10 mouse cellular contexts compared by ENCODE assay signal in the genomic region with DNA sequence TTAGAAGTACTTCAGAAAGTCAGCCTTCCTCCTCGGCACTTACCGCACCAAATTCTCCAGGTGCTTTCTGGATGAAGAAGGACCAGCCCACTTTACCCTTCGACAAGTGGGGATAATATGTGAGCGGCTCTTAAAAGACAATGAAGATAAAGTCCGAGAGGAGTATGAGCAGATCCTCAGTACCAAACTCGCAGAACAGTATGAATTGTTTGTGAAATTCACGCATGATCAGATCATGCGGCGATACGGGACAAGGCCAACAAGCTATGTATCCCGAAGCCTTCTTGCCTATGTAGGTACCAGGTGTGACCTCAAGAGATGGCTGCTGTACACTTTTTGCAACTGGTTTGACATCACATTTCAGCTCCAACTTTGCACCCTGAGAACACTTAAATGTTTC. TPM values are rescaled to one million over a fixed set of nuclear protein-coding genes. Genes with fewer than 3 reads are reported as not detected.
DNase-seq lines count a peak whose midpoint lies in the region; ATAC-seq and TF ChIP-seq lines count a peak whose summit lies in the region.
"Not testable (repeated sequence)": the region's sequence is repeated elsewhere in the genome, so short reads cannot be mapped to it uniquely, and the experiment has no call there.
"Had no signal": no experiment of that assay in that cellular context is flagged by ENCODE, and none has a peak within 500 bp of the region (broad histone marks: within the 10 kb centered on the region; RNA-seq: fewer than 3 reads in every experiment).

No protein-coding gene starts in this region.

- H3K4me1 ChIP-seq in forebrain, embryonic 11.5 days (replicated peaks; ENCODE audit: control insufficient read depth, insufficient read depth, low read length); heart, embryonic 11.5 days (ENCODE audit: control insufficient read depth, insufficient read depth, low read length); hindbrain, embryonic 12.5 days; intestine, postnatal 0 days (replicated peaks; ENCODE audit: control insufficient read depth, insufficient read depth, low read length); liver, embryonic 11.5 days (replicated peaks; ENCODE audit: control insufficient read depth, insufficient read depth, low read length); midbrain, embryonic 13.5 days (replicated peaks); stomach, embryonic 14.5 days (ENCODE audit: control insufficient read depth, insufficient read depth, low read length): not testable (repeated sequence)

- not testable (repeated sequence) for ATAC-seq in forebrain, embryonic 11.5 days (replicated peaks; ENCODE audit: low FRiP score); heart, embryonic 11.5 days (replicated peaks; ENCODE audit: insufficient number of reproducible peaks, low FRiP score, low TSS enrichment); hindbrain, embryonic 12.5 days (ENCODE audit: low FRiP score); intestine, postnatal 0 days; liver, embryonic 11.5 days (replicated peaks; ENCODE audit: low FRiP score); midbrain, embryonic 13.5 days; stomach, embryonic 14.5 days (ENCODE audit: insufficient number of reproducible peaks, insufficient read depth, low FRiP score, low read depth)

- H3K4me3 ChIP-seq in forebrain, embryonic 11.5 days (ENCODE audit: low read depth, low read length); hindbrain, embryonic 12.5 days; liver, embryonic 11.5 days (ENCODE audit: low read depth, low read length): not testable (repeated sequence)
- peak overlapping the region; percentile 28; the same call in 1 of the 2 replicates for H3K4me3 ChIP-seq in heart, embryonic 11.5 days (ENCODE audit: low read depth, low read length)
- peak overlapping the region; percentile 26 for H3K4me3 ChIP-seq in intestine, postnatal 0 days (ENCODE audit: low read depth, low read length)
- peak overlapping the region; percentile 27 for H3K4me3 ChIP-seq in midbrain, embryonic 13.5 days (replicated peaks)
- H3K4me3 ChIP-seq in stomach, embryonic 14.5 days (ENCODE audit: low read depth, low read length): peak overlapping the region; percentile 27; the same call in 1 of the 2 replicates

- TF ChIP-seq CTCF in intestine, postnatal 0 days (IDR thresholded peaks at IDR 0.05; ENCODE audit: low read depth): not testable (repeated sequence)

- H3K4me2 ChIP-seq in forebrain, embryonic 11.5 days (ENCODE audit: low read depth, low read length, severe bottlenecking): peak overlapping the region; percentile 46; the same call in 1 of the 2 replicates
- H3K4me2 ChIP-seq in heart, embryonic 11.5 days: peak overlapping the region; percentile 57
- peak overlapping the region; percentile 53; the same call in 1 of the 2 replicates for H3K4me2 ChIP-seq in hindbrain, embryonic 12.5 days (replicated peaks)
- peak overlapping the region; percentile 64 for H3K4me2 ChIP-seq in intestine, postnatal 0 days (replicated peaks; ENCODE audit: low read depth)
- H3K4me2 ChIP-seq in liver, embryonic 11.5 days: not testable (repeated sequence)
- H3K4me2 ChIP-seq in midbrain, embryonic 13.5 days (replicated peaks): peak overlapping the region; percentile 50
- H3K4me2 ChIP-seq in stomach, embryonic 14.5 days (replicated peaks; ENCODE audit: low read depth, low read length): peak overlapping the region; percentile 46

- H3K27ac ChIP-seq in forebrain, embryonic 11.5 days (ENCODE audit: low read depth, low read length); heart, embryonic 11.5 days (ENCODE audit: low read depth, low read length); hindbrain, embryonic 12.5 days; intestine, postnatal 0 days (ENCODE audit: low read depth, low read length); liver, embryonic 11.5 days (ENCODE audit: low read depth, low read length); midbrain, embryonic 13.5 days; stomach, embryonic 14.5 days (ENCODE audit: low read length): not testable (repeated sequence)

- not testable (repeated sequence) for H3K36me3 ChIP-seq in forebrain, embryonic 11.5 days (ENCODE audit: control insufficient read depth, insufficient read depth, low read length); heart, embryonic 11.5 days (ENCODE audit: control insufficient read depth, insufficient read depth, low read length); hindbrain, embryonic 12.5 days; intestine, postnatal 0 days (ENCODE audit: control insufficient read depth, insufficient read depth); liver, embryonic 11.5 days (ENCODE audit: control insufficient read depth, insufficient read depth, low read length); midbrain, embryonic 13.5 days; stomach, embryonic 14.5 days (ENCODE audit: control insufficient read depth, insufficient read depth, low read length)

- not testable (repeated sequence) for H3K9ac ChIP-seq in forebrain, embryonic 11.5 days (ENCODE audit: low read length); heart, embryonic 11.5 days (ENCODE audit: low read depth, low read length); hindbrain, embryonic 12.5 days; intestine, postnatal 0 days (ENCODE audit: low read depth, low read length); liver, embryonic 11.5 days (ENCODE audit: low read depth, low read length); midbrain, embryonic 13.5 days (replicated peaks); stomach, embryonic 14.5 days (replicated peaks; ENCODE audit: low read depth, low read length)

- DNase-seq in forebrain, embryonic 11.5 days (ENCODE audit: low spot score): not testable (repeated sequence)
- DNase-seq in liver, embryonic 11.5 days (ENCODE audit: low spot score): peak; percentile 26

- 6% methylated on average over 11 of the region's 11 CpGs for WGBS in forebrain, embryonic 11.5 days
- 23% methylated on average over 11 of the region's 11 CpGs for WGBS in heart, embryonic 11.5 days (ENCODE audit: insufficient replicate concordance)
- WGBS in hindbrain, embryonic 12.5 days: 10% methylated on average over 11 of the region's 11 CpGs
- 11% methylated on average over 11 of the region's 11 CpGs for WGBS in intestine, postnatal 0 days
- whole genome bisulfite sequencing in liver, embryonic 11.5 days: 12% methylated on average over 11 of the region's 11 CpGs
- WGBS in midbrain, embryonic 13.5 days: 7% methylated on average over 11 of the region's 11 CpGs
- WGBS in stomach, embryonic 14.5 days: 10% methylated on average over 11 of the region's 11 CpGs

- H3K9me3 ChIP-seq in forebrain, embryonic 11.5 days (ENCODE audit: control insufficient read depth, low read length); heart, embryonic 11.5 days (replicated peaks; ENCODE audit: control insufficient read depth, low read length); hindbrain, embryonic 12.5 days (replicated peaks); intestine, postnatal 0 days (ENCODE audit: control insufficient read depth); liver, embryonic 11.5 days (ENCODE audit: control insufficient read depth, low read length); midbrain, embryonic 13.5 days; stomach, embryonic 14.5 days (ENCODE audit: control insufficient read depth, low read depth, low read length): not testable (repeated sequence)

- H3K27me3 ChIP-seq in forebrain, embryonic 11.5 days (ENCODE audit: control insufficient read depth, insufficient read depth, low read length): peaks cover 36% of the 10 kb centered on the region
- H3K27me3 ChIP-seq in heart, embryonic 11.5 days (ENCODE audit: control insufficient read depth, insufficient read depth, low read length): peaks cover 63% of the 10 kb centered on the region
- H3K27me3 ChIP-seq in hindbrain, embryonic 12.5 days: peaks cover 89% of the 10 kb centered on the region
- peaks cover 30% of the 10 kb centered on the region for H3K27me3 ChIP-seq in intestine, postnatal 0 days (replicated peaks; ENCODE audit: control insufficient read depth, insufficient read depth, low read length)
- H3K27me3 ChIP-seq in liver, embryonic 11.5 days (replicated peaks; ENCODE audit: control insufficient read depth, insufficient read depth, low read length): peaks cover 62% of the 10 kb centered on the region
- peaks cover 80% of the 10 kb centered on the region for H3K27me3 ChIP-seq in midbrain, embryonic 13.5 days
- H3K27me3 ChIP-seq in stomach, embryonic 14.5 days (ENCODE audit: control insufficient read depth, insufficient read depth, low read length): peaks cover 17% of the 10 kb centered on the region; the same call in 1 of the 2 replicates

RNA-seq across cellular contexts. Expression of gene Gm8909, which starts 10.1 kb away (rescaled TPM):
- polyA plus RNA-seq in forebrain, embryonic 11.5 days (2014; fragmentation: Nextera tagmentation; extraction: Ambion mirVana): not detected in 2 replicates
- not detected in 2 replicates for polyA plus RNA-seq in heart, embryonic 11.5 days (2014; fragmentation: Nextera tagmentation; extraction: Ambion mirVana)
- not detected in 2 replicates for polyA plus RNA-seq in hindbrain, embryonic 12.5 days (2016; fragmentation: Nextera tagmentation; extraction: Ambion mirVana)
- polyA plus RNA-seq in intestine, postnatal 0 days (2015; fragmentation: Nextera tagmentation; extraction: Ambion mirVana): 28.7 and 31.1 TPM in 2 replicates
- polyA plus RNA-seq in liver, embryonic 11.5 days (2014; fragmentation: Nextera tagmentation; extraction: Ambion mirVana): 0.25 and 0.31 TPM in 2 replicates
- polyA plus RNA-seq in midbrain, embryonic 13.5 days (2015; fragmentation: Nextera tagmentation; extraction: Ambion mirVana): not detected in 2 replicates
- 2.0 and 3.0 TPM in 2 replicates for polyA plus RNA-seq in stomach, embryonic 14.5 days (2014; fragmentation: Nextera tagmentation; extraction: Ambion mirVana)
- polyA plus RNA-seq: adrenal gland, adult 2 months; heart, adult 2 months; urinary bladder, adult 2 months had no signal

RNA-seq across cellular contexts. Expression of gene Gm7030, which starts 29.0 kb away (rescaled TPM):
- polyA plus RNA-seq in forebrain, embryonic 11.5 days (2014; fragmentation: Nextera tagmentation; extraction: Ambion mirVana): not detected in 2 replicates
- polyA plus RNA-seq in heart, embryonic 11.5 days (2014; fragmentation: Nextera tagmentation; extraction: Ambion mirVana): not detected in 2 replicates
- not detected in 2 replicates for polyA plus RNA-seq in hindbrain, embryonic 12.5 days (2016; fragmentation: Nextera tagmentation; extraction: Ambion mirVana)
- 0.93 and 1.3 TPM in 2 replicates for polyA plus RNA-seq in intestine, postnatal 0 days (2015; fragmentation: Nextera tagmentation; extraction: Ambion mirVana)
- not detected in 2 replicates for polyA plus RNA-seq in liver, embryonic 11.5 days (2014; fragmentation: Nextera tagmentation; extraction: Ambion mirVana)
- not detected in 2 replicates for polyA plus RNA-seq in midbrain, embryonic 13.5 days (2015; fragmentation: Nextera tagmentation; extraction: Ambion mirVana)
- polyA plus RNA-seq in stomach, embryonic 14.5 days (2014; fragmentation: Nextera tagmentation; extraction: Ambion mirVana): not detected in 2 replicates
- polyA plus RNA-seq: adrenal gland, adult 2 months; heart, adult 2 months; urinary bladder, adult 2 months had no signal

RNA-seq across cellular contexts. Expression of gene H2-T3, which starts 31.8 kb away (rescaled TPM):
- polyA plus RNA-seq in forebrain, embryonic 11.5 days (2014; fragmentation: Nextera tagmentation; extraction: Ambion mirVana): not detected in 2 replicates
- not detected in 2 replicates for polyA plus RNA-seq in heart, embryonic 11.5 days (2014; fragmentation: Nextera tagmentation; extraction: Ambion mirVana)
- not detected in 2 replicates for polyA plus RNA-seq in hindbrain, embryonic 12.5 days (2016; fragmentation: Nextera tagmentation; extraction: Ambion mirVana)
- 53.3 and 65.3 TPM in 2 replicates for polyA plus RNA-seq in intestine, postnatal 0 days (2015; fragmentation: Nextera tagmentation; extraction: Ambion mirVana)
- not detected in 2 replicates for polyA plus RNA-seq in liver, embryonic 11.5 days (2014; fragmentation: Nextera tagmentation; extraction: Ambion mirVana)
- polyA plus RNA-seq in midbrain, embryonic 13.5 days (2015; fragmentation: Nextera tagmentation; extraction: Ambion mirVana): not detected in 2 replicates
- not detected in 2 replicates for polyA plus RNA-seq in stomach, embryonic 14.5 days (2014; fragmentation: Nextera tagmentation; extraction: Ambion mirVana)
- polyA plus RNA-seq: adrenal gland, adult 2 months; heart, adult 2 months had no signal

RNA-seq across cellular contexts. Expression of gene Gm19684, which starts 36.8 kb away (rescaled TPM):
- not detected in 2 replicates for polyA plus RNA-seq in forebrain, embryonic 11.5 days (2014; fragmentation: Nextera tagmentation; extraction: Ambion mirVana)
- not detected in 2 replicates for polyA plus RNA-seq in heart, embryonic 11.5 days (2014; fragmentation: Nextera tagmentation; extraction: Ambion mirVana)
- polyA plus RNA-seq in hindbrain, embryonic 12.5 days (2016; fragmentation: Nextera tagmentation; extraction: Ambion mirVana): not detected in 2 replicates
- 0.17 TPM in 1 of 2 replicates, not detected in the other for polyA plus RNA-seq in intestine, postnatal 0 days (2015; fragmentation: Nextera tagmentation; extraction: Ambion mirVana)
- polyA plus RNA-seq in liver, embryonic 11.5 days (2014; fragmentation: Nextera tagmentation; extraction: Ambion mirVana): not detected in 2 replicates
- not detected in 2 replicates for polyA plus RNA-seq in midbrain, embryonic 13.5 days (2015; fragmentation: Nextera tagmentation; extraction: Ambion mirVana)
- polyA plus RNA-seq in stomach, embryonic 14.5 days (2014; fragmentation: Nextera tagmentation; extraction: Ambion mirVana): not detected in 2 replicates

Comparison
In these comparisons a context has a peak if more than half of its experiments do, and no peak if none do; other contexts are left out.
1. RNA of gene H2-T3, which starts 31.8 kb away (polyA plus RNA-seq): 53.3 to 65.3 TPM in intestine, postnatal 0 days; not detected in stomach, embryonic 14.5 days, not detected in forebrain, embryonic 11.5 days, not detected in heart, embryonic 11.5 days, not detected in hindbrain, embryonic 12.5 days, not detected in liver, embryonic 11.5 days and not detected in midbrain, embryonic 13.5 days; every median in the first group is over 10 times any median in the second.